Mouse (Mus musculus) heart, adult 18-20 months (tissue): Measurements from ENCODE around the gene Crygb. TPM values are rescaled to one million over a fixed set of nuclear protein-coding genes. Genes with fewer than 3 reads are reported as not detected.
A peak's percentile ranks its signal among the peaks of the same experiment; 100 is the strongest.

Source experiments
- DNase-seq, 2 experiments: peaks; one replicate each; pipeline ENCODE4 v3.0.0; 2021 to 2022; ENCODE audit warnings: mixed read lengths in 1 of 2
- long read RNA-seq, 2 experiments: library from polyadenylated mRNA; stranded (forward); transcript quantifications; one replicate each; pipeline ENCODE4 v2.0.0; 2021
- total RNA-seq, 2 experiments: library from RNA; stranded (reverse); gene quantifications; 2 replicates each; pipeline ENCODE4 v1.2.3; 2021

Crygb gene
- total RNA-seq: not detected
- long read RNA-seq, experiment 1: 0 reads
- long read RNA-seq, experiment 2: 0 reads

GRCm38 (mm10) chr1:65082188-65082587 lies at the start of gene Crygb:
Gene Crygb, minus strand, starts transcription at chr1:65082288.
- no peak for DNase-seq

DNA sequence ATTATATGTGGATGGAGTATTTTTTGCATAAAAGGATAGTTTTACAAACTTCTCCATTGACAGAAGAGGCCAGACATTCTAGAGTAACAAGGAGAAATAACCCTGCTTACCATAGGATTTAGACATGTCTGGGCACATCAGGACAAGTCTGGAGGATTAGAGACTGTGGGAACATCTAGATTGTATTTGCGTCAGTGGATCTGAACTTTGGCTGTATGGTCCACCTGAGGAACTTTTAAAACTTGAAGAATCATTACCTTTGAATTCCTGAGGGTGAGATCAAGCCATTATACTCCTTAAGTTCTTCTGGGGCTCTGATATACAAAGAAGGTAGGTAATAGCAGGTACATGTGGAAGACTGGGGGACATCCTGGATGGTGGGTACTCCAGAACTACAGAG lies 49.6 kb upstream of the Crygb start:
- DNase-seq: no peak

GRCm38 (mm10) chr1:65130226-65130625 lies 48.1 kb upstream of the Crygb start:
- DNase-seq: no peak

GRCm38 (mm10) chr1:65129634-65130180 lies 47.6 kb upstream of the Crygb start:
- DNase-seq: no peak

DNA sequence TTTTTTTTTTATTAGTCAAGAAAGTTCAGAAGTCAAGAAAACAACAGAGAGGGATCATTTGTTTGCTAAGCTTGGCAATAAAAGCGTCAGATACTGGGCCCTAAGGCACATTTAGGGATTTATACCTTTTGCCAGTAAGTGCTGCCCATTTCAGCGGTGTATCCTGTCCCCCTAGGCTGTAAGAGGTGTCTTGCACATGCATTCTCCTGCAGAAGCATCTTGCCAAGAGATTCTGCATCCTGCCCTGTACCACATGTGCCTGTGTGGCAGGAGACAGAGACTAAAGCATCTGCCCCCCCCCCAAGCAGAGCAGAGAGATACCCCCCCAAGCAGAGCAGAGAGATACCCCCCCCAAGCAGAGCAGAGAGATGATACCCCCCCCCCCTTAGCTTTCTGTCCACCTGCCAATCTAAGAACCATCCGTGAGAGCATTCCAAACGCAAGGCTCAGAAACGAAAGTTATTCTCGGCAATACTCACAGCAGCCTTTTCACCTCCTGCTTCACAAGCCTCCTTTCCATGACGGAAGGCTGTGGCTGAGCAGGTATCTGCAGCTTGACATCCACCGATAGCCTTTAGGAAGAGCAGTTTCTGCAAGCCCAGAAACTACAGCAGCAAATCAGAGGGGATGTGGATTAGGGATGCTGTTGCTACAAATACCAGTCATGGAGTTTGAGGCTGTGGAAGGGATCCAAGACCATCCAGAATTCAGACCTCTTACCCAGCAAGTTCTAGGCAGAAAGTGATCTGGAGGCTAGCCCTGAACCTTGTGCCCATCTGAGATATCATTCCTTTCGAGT lies 40.7 kb upstream of the Crygb start, which contains the start of gene D630023F18Rik:
Gene D630023F18Rik, minus strand, starts transcription at position 641 of the 799 bp plus-strand sequence.
- DNase-seq: no peak

GRCm38 (mm10) chr1:65119438-65119837 lies 37.4 kb upstream of the Crygb start, which contains the start of gene Gm28845:
Gene Gm28845, minus strand, starts transcription at chr1:65119558.
- DNase-seq: no peak

- DNase-seq: no peak
Measured at GRCm38 (mm10) chr1:65118150-65118913, 36.2 kb upstream of the Crygb start.

GRCm38 (mm10) chr1:65113536-65114172 lies 31.6 kb upstream of the Crygb start:
- DNase-seq: peak; percentile 10 to 11

- DNase-seq: peak; percentile 27 to 49
Measured at GRCm38 (mm10) chr1:65112807-65113196, 30.7 kb upstream of the Crygb start.

DNA sequence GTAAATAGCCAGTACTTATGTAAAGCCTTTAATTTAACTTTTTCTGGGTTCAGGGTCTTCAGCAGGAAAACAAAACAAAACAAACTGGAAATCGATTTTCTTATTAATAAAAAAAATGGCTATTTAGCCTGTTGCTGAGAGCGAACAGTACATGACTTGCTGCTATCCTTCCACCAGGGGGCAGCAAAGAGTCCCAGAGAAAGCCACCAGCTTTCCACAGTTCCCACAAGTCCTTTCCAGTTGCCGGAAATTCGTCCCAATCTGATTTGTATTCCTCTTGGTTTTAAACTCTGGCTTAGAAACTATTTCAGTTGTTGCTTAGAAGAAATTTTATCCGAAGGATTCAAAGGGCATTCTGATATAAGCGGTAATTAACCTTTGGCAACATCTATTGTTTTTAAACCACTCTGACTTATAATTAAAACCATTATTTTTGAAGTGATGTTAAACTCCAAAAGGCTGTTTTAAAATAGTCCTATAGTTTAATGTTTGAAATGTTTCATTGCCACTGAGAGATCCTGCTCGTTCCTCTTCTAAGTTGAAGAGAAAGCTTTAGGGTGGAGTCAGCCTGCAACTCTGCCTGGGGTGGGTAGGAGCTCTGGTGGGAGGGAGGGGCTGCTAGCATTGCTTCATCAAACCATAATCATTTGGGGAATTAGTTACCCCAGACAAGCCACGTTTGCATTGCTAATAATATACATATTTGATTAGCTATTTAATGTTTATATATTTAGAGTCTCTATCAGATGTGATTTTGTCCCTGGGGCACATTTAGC lies 30.1 kb upstream of the Crygb start:
- DNase-seq: peak; percentile 75 to 88

- DNase-seq: no peak
Measured at GRCm38 (mm10) chr1:65109756-65110435, 27.8 kb upstream of the Crygb start.

GRCm38 (mm10) chr1:65109196-65109595 lies 27.1 kb upstream of the Crygb start:
- DNase-seq: no peak

GRCm38 (mm10) chr1:65107654-65108279 lies 25.7 kb upstream of the Crygb start:
- DNase-seq: no peak

GRCm38 (mm10) chr1:65103273-65103672 lies 21.2 kb upstream of the Crygb start, which contains the start of gene Cryga:
Gene Cryga, minus strand, starts transcription at chr1:65103373.
- no peak for DNase-seq

GRCm38 (mm10) chr1:65096953-65097352 lies 14.9 kb upstream of the Crygb start:
- no peak for DNase-seq

GRCm38 (mm10) chr1:65091566-65091965 lies 9.5 kb upstream of the Crygb start:
- no peak for DNase-seq

DNA sequence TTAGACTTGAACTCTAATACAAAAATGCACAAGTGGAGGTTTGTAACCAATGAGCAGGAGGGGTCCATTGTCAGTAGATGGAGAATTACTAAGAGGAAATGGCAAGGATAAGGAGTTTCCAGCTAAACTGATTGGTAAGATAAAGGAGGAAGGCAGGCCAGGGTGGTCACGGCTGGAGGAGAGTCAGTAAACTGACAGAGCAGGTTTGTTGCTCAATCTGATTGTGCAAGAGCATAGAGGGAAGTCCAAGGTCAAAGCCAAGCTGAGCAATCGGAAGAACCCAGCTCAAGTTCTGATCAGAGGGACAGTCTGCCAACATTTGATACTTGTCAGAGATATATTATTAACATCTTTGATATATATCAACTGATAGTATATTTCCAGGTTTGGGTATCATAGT lies 8.3 kb upstream of the Crygb start:
- peak; percentile 47 to 54 for DNase-seq

DNA sequence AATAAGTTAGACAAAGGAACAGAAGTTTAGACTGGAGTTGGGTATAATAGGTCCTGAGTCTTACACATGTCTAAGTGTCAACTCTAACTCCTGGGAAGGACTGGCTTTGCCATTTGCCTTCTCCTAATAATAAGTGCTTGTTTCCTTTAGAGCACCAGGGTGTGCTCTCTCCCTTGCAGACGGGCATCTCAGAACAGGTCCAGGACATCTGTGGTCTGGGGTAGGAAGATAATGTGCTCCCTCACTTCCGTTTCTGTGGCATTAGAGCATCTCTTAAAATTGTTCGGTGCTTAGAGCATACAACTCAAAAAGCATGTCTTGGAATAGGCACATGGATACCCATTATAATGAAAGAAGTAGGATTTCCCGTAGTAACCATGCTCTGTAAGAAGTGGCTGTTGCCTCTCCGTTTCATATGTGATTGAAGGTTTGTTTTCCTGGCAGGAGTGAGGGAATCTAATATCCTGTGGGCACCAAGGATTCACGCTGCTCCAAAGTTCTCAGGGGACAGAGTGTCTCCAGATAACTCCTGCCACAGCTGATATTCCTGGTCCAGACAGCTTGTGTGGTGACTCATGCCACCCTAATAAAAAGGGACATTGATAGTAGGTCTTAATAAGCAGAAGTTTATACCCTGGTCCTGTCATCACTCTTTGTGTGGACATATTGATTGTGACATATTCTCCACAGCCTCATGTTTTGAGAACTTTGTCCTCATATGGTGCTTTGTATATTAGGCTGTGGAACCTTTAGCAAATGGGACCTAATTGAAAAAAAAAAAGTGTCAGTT lies 6.7 kb upstream of the Crygb start:
- DNase-seq: no peak

- DNase-seq: peak in 1 of 2 experiments; percentile 12
Measured at GRCm38 (mm10) chr1:65075607-65076006, 6.5 kb downstream of the Crygb start.
